Mouse (Mus musculus): Measurements from ENCODE around the gene Pde6b.

Pde6b gene

GRCm38 (mm10) chr5:108462446-108462845, 74.3 kb downstream of the Pde6b start:
- DNase-seq (ENCODE audit: low spot score), result no peak

- DNase-seq (ENCODE audit: low spot score), result no peak
Observed at GRCm38 (mm10) chr5:108465131-108465891, 77.1 kb downstream of the Pde6b start.

DNA sequence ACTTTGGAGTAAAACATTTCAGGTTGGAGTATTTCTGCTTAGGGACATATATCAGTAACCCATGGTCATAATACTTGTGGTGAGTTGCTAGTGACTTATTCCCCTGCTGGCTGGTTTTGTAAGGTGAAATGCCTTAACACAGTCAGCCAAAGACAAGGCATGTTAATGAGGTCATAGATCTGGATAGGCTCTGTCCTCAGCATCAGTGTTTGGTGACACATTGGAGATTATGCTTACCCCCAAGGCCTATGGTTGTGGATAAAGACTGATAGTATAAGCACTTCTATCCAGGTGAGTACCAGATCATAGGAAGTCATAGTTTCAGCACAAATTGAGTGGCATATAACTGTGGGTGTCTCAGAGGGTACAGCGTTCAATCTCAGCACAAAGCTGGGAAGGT, 78.5 kb downstream of the Pde6b start:
- DNase-seq (ENCODE audit: low spot score), result no peak

DNA sequence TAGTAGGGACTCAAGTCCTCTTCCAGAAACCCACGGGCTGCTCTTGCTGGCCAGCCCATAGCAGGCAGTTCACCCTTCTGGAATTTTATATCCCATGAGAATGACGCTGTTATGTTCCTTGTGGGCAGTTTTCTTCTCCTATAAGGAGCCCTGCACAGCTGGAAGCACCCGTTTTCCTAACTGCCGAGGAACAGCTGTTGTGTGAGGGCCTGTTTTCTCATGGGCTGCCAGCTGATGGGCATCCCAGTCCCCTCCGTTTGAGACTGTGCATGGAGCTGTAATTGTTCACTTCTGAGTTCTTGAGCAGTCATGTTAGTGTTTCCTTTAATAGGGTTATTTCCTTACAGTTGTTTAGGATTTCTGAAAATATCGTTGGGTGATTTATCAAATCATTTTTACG, 81.4 kb downstream of the Pde6b start:
- DNase-seq (ENCODE audit: low spot score), result no peak

GRCm38 (mm10) chr5:108473737-108474136, 85.5 kb downstream of the Pde6b start:
- no peak for DNase-seq (ENCODE audit: low spot score)

GRCm38 (mm10) chr5:108475977-108476376, 87.8 kb downstream of the Pde6b start:
- DNase-seq (ENCODE audit: low spot score), result no peak

Data from urinary bladder, postnatal 14 days (tissue).